Mouse (Mus musculus): ENCODE measurements around the gene Fam76a. TPM values are rescaled to one million over a fixed set of nuclear protein-coding genes. Genes with fewer than 3 reads are reported as not detected.

Gene Fam76a
- polyA plus RNA-seq, 1 experiment from 2014 or later, result 39.1 TPM

DNA sequence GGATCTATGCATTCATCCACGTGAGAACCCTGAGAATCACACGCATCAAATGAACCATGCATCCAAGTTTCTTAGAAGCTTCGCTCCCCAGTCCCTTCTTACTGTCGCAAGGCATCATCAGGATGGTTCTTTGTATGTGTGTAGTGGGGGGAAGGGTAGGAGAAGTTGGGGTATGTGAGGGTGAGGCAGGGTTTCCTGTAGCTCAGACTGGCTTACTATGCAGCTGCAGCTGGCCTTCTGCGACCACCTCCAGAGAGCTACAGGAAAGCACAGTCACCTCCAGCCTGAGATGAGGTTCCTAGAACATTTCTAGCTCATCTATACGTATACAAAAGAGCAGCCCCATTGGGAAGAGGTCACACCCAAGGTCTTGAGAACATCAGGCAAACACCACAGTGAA lies 10.2 kb downstream of the Fam76a start:
- peaks cover 93% of the 10 kb centered on the region for H3K36me3 ChIP-seq
- no peak overlapping the region for H3K9ac ChIP-seq (replicated peaks)
- no peak overlapping the region for H3K4me2 ChIP-seq (replicated peaks)
- 91% methylated on average over 6 of the region's 6 CpGs for WGBS
- H3K4me3 ChIP-seq (replicated peaks), result no peak overlapping the region
- H3K27ac ChIP-seq, result no peak overlapping the region
- no peaks in the 10 kb centered on the region for H3K9me3 ChIP-seq
- ATAC-seq, result no peak
- H3K4me1 ChIP-seq (replicated peaks), result no peaks in the 10 kb centered on the region
- H3K27me3 ChIP-seq, result no peaks in the 10 kb centered on the region

GRCm38 (mm10) chr4:132905843-132906360 lies 16.5 kb downstream of the Fam76a start:
- H3K27me3 ChIP-seq, result no peaks in the 10 kb centered on the region
- H3K9ac ChIP-seq (replicated peaks), result no peak overlapping the region
- no peak overlapping the region for H3K4me3 ChIP-seq (replicated peaks)
- ATAC-seq, result no peak
- H3K4me2 ChIP-seq (replicated peaks), result no peak overlapping the region
- no peaks in the 10 kb centered on the region for H3K9me3 ChIP-seq
- WGBS, result 93% methylated on average over 5 of the region's 5 CpGs
- no peaks in the 10 kb centered on the region for H3K4me1 ChIP-seq (replicated peaks)
- H3K27ac ChIP-seq, result no peak overlapping the region
- peaks cover 87% of the 10 kb centered on the region for H3K36me3 ChIP-seq

DNA sequence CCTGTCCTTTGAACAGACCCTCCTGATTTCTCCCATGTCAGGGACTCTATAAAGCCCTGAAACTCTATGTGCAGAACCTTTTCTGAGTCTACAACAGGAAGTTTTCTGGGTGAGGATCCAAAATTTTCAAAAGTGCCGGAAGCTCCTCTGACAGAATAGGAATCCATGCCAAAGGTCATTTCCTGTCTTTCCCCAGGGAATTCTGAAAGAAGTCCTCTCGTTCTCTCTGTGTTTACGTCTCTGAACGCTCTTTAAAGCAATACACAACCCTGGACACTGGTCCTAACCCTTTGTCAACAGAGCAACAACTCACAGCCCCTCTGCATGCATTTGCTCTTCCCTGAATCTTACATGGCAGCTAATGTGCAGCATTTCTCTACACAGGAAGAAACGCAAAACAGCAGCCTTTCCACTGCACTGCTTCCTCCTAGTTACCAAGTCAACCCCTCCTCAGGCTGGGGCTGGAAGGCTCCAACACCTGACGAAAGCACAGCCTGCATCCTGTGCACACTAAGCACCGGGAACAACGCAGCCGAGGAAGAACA lies 17.5 kb downstream of the Fam76a start:
- Histone ChIP-seq H3K9me3 (no peaks in the 10 kb centered on the region), H3K9ac (replicated peaks) (no peak overlapping the region), H3K27ac (no peak overlapping the region), H3K4me3 (replicated peaks) (no peak overlapping the region), H3K36me3 (peaks cover 84% of the 10 kb centered on the region), H3K4me2 (replicated peaks) (no peak overlapping the region), H3K4me1 (replicated peaks) (no peaks in the 10 kb centered on the region), H3K27me3 (no peaks in the 10 kb centered on the region)
- ATAC-seq, result no peak
- WGBS, result 93% methylated on average over 9 of the region's 9 CpGs

DNA sequence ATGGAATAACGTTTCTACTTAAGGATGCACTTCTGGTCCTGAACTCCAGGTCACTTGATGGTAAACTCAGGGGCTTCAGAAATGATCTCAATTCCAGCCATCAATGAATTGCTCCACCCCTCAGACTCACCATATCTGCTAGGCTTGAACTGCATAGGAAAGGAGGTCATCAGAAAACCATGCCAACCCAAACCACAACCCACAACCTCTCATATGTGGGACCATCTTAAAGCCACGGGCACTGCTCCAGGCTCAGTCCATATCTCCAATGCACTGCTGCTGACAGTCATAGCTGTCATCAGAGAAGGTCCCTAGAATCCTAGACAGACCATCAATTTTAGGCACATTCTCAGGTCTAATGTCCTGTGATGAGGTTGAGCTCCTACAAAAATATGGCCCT lies 18.3 kb downstream of the Fam76a start:
- no peaks in the 10 kb centered on the region for H3K4me1 ChIP-seq (replicated peaks)
- ATAC-seq, result no peak
- no peak overlapping the region for H3K9ac ChIP-seq (replicated peaks)
- H3K4me2 ChIP-seq (replicated peaks), result no peak overlapping the region
- no peaks in the 10 kb centered on the region for H3K9me3 ChIP-seq
- H3K36me3 ChIP-seq, result peaks cover 80% of the 10 kb centered on the region
- no peak overlapping the region for H3K27ac ChIP-seq
- 92% methylated on average over 2 of the region's 2 CpGs for WGBS
- H3K4me3 ChIP-seq (replicated peaks), result no peak overlapping the region
- no peaks in the 10 kb centered on the region for H3K27me3 ChIP-seq

- ATAC-seq, result no peak
Observed at GRCm38 (mm10) chr4:132898197-132898596, 24.2 kb downstream of the Fam76a start.

GRCm38 (mm10) chr4:132894402-132894801 lies 28.0 kb downstream of the Fam76a start:
- Histone ChIP-seq H3K9ac (replicated peaks) (no peak overlapping the region; the same call in 1 of the 2 replicates), H3K9me3 (no peaks in the 10 kb centered on the region), H3K36me3 (no peaks in the 10 kb centered on the region), H3K4me1 (replicated peaks) (peaks cover 27% of the 10 kb centered on the region), H3K27me3 (no peaks in the 10 kb centered on the region), H3K4me3 (replicated peaks) (no peak overlapping the region), H3K27ac (peak overlapping the region; percentile 61), H3K4me2 (replicated peaks) (0 out of 2 replicates have a peak overlapping the region, but pooled peaks have one; percentile 7)
- ATAC-seq, result 0 out of 2 replicates have a peak, but pooled peaks have one; percentile 66
- 2% methylated on average over 7 of the region's 7 CpGs for WGBS

More at GRCm38 (mm10) chr4:132898197-132898596, 24.2 kb downstream of the Fam76a start:
- Histone ChIP-seq H3K27ac (no peak overlapping the region), H3K27me3 (no peaks in the 10 kb centered on the region), H3K4me2 (replicated peaks) (no peak overlapping the region), H3K4me1 (replicated peaks) (peaks cover 27% of the 10 kb centered on the region), H3K36me3 (peaks cover 33% of the 10 kb centered on the region), H3K9me3 (no peaks in the 10 kb centered on the region), H3K9ac (replicated peaks) (no peak overlapping the region), H3K4me3 (replicated peaks) (no peak overlapping the region)
- 88% methylated on average over 9 of the region's 9 CpGs for WGBS

GRCm38 (mm10) chr4:132884844-132885374 lies 37.4 kb downstream of the Fam76a start:
- Histone ChIP-seq H3K9me3 (no peaks in the 10 kb centered on the region), H3K4me1 (replicated peaks) (peaks cover 33% of the 10 kb centered on the region), H3K9ac (replicated peaks) (peak overlapping the region; percentile 96), H3K27ac (peak overlapping the region; percentile 84; the same call in 1 of the 2 replicates), H3K27me3 (no peaks in the 10 kb centered on the region), H3K4me3 (replicated peaks) (peak overlapping the region; percentile 97), H3K4me2 (replicated peaks) (peak overlapping the region; percentile 82), H3K36me3 (peaks cover 9% of the 10 kb centered on the region; the same call in 1 of the 2 replicates)
- WGBS, result 15% methylated on average over 9 of the region's 9 CpGs
- ATAC-seq, result no peak

- peak within 1 kb of the TSS; percentile 84 for H3K27ac ChIP-seq
- H3K9me3 ChIP-seq, result no peaks in the 10 kb centered on the region
- under 1% methylated on average over 72 of the region's 72 CpGs for WGBS
- peak within 1 kb of the TSS; percentile 97 for H3K4me3 ChIP-seq (replicated peaks)
- H3K4me1 ChIP-seq (replicated peaks), result peaks cover 33% of the 10 kb centered on the region
- peak within 1 kb of the TSS; percentile 82 for H3K4me2 ChIP-seq (replicated peaks)
- peak within 1 kb of the TSS; percentile 96 for H3K9ac ChIP-seq (replicated peaks)
- H3K27me3 ChIP-seq, result no peaks in the 10 kb centered on the region
- peak; percentile 96 for ATAC-seq
- H3K36me3 ChIP-seq, result peaks cover 9% of the 10 kb centered on the region; the same call in 1 of the 2 replicates
Observed at GRCm38 (mm10) chr4:132884064-132884843, 38.1 kb downstream of the Fam76a start, which contains the start of gene Stx12. Stx12 (minus strand) TSS chr4:132884509.

GRCm38 (mm10) chr4:132883561-132884063 lies 38.7 kb downstream of the Fam76a start:
- Histone ChIP-seq H3K27me3 (no peaks in the 10 kb centered on the region), H3K9me3 (no peaks in the 10 kb centered on the region), H3K36me3 (peaks cover 9% of the 10 kb centered on the region; the same call in 1 of the 2 replicates), H3K4me3 (replicated peaks) (peak overlapping the region; percentile 97), H3K9ac (replicated peaks) (peak overlapping the region; percentile 96), H3K4me2 (replicated peaks) (peak overlapping the region; percentile 82), H3K4me1 (replicated peaks) (peaks cover 33% of the 10 kb centered on the region), H3K27ac (peak overlapping the region; percentile 84)
- WGBS, result 5% methylated on average over 21 of the region's 21 CpGs
- no peak; the same call in 1 of the 2 replicates for ATAC-seq

GRCm38 (mm10) chr4:132874363-132875097 lies 47.8 kb downstream of the Fam76a start:
- Histone ChIP-seq H3K4me1 (replicated peaks) (no peaks in the 10 kb centered on the region), H3K4me2 (replicated peaks) (no peak overlapping the region), H3K36me3 (peaks cover 22% of the 10 kb centered on the region), H3K9ac (replicated peaks) (no peak overlapping the region), H3K4me3 (replicated peaks) (no peak overlapping the region), H3K27me3 (no peaks in the 10 kb centered on the region), H3K27ac (no peak overlapping the region), H3K9me3 (no peaks in the 10 kb centered on the region)
- WGBS, result 93% methylated on average over 7 of the region's 7 CpGs
- no peak for ATAC-seq

DNA sequence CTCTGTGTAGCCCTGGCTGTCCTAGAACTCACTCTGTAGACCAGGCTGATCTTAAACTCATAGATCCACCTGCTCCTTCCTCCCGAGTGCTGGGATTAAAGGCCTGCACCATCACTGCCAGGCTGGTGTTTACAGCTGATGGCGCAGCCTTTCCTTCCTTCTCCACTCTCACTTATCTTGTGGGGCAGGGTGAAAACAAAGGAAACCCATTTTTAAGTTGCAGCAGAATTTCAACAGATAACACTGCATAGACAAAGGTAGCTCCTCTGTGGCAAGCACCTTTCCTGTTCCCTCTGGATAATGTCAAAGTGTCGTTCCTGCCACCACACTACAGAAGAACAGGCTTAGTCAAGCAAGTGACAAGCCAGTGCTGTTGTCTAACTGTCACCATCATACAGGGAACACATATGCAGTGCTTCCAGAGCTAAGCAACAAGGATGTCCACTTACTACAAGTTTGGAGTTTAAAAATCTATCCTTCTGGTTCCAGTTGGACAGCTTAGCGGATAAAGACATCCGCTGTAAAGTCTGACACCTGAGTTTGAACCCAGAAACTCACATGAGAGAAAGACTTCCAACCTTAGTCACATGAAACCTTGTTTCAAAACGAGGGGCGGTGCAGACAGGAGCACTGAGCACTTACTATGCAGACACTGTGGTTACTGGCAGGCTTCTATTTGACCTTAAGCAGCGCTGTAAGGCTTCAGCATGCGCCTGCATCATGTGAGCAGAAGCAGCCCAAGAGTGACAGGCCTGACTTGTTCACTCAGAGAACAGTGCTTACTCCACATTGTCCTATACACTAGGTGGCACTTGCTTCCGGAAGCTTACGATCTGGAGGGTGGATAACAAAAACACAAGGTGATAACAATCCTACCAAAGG lies 48.6 kb downstream of the Fam76a start:
- Histone ChIP-seq H3K27ac (no peak overlapping the region), H3K4me2 (replicated peaks) (no peak overlapping the region), H3K9ac (replicated peaks) (no peak overlapping the region), H3K4me1 (replicated peaks) (no peaks in the 10 kb centered on the region), H3K4me3 (replicated peaks) (no peak overlapping the region), H3K27me3 (no peaks in the 10 kb centered on the region), H3K36me3 (peaks cover 30% of the 10 kb centered on the region), H3K9me3 (no peaks in the 10 kb centered on the region)
- WGBS, result 89% methylated on average over 11 of the region's 11 CpGs
- ATAC-seq, result no peak
